Mouse (Mus musculus): ENCODE data around the gene Itga7. TPM values are rescaled to one million over a fixed set of nuclear protein-coding genes. Genes with fewer than 3 reads are reported as not detected.
A peak's percentile ranks its signal among the peaks of the same experiment; 100 is the strongest.

Gene Itga7
- polyA plus RNA-seq (2014; fragmentation: Nextera tagmentation; extraction: Ambion mirVana), result 3.3 and 10.3 TPM in 2 replicates

GRCm38 (mm10) chr10:128933574-128933973 is at the start of gene Itga7:
Itga7 (plus strand) TSS chr10:128933818.
- Histone ChIP-seq H3K4me2 (ENCODE audit: low read depth, low read length) (peak within 1 kb of the TSS; percentile 68), H3K9ac (replicated peaks; ENCODE audit: low read depth, low read length) (peak within 1 kb of the TSS; percentile 46), H3K27ac (ENCODE audit: low read depth, low read length) (no peak within 1 kb of the TSS), H3K4me3 (ENCODE audit: low read depth, low read length) (peak within 1 kb of the TSS; percentile 37), H3K9me3 (ENCODE audit: control insufficient read depth, low read length) (no peaks in the 10 kb centered on the region), H3K4me1 (ENCODE audit: control insufficient read depth, insufficient read depth, low read length) (no peaks in the 10 kb centered on the region), H3K27me3 (ENCODE audit: control insufficient read depth, insufficient read depth, low read length) (peaks cover 21% of the 10 kb centered on the region), H3K36me3 (ENCODE audit: control insufficient read depth, insufficient read depth, low read length) (no peaks in the 10 kb centered on the region)
- under 1% methylated on average over 24 of the region's 26 CpGs for WGBS
- ATAC-seq (ENCODE audit: low read depth), result peak; percentile 79; the same call in 1 of the 2 replicates

GRCm38 (mm10) chr10:128888941-128889827 is 44.4 kb upstream of the Itga7 start:
- peak overlapping the region; percentile 49 for H3K9ac ChIP-seq (replicated peaks; ENCODE audit: low read depth, low read length)
- H3K4me1 ChIP-seq (ENCODE audit: control insufficient read depth, insufficient read depth, low read length), result peaks cover 17% of the 10 kb centered on the region
- peaks cover 20% of the 10 kb centered on the region; the same call in 1 of the 2 replicates for H3K36me3 ChIP-seq (ENCODE audit: control insufficient read depth, insufficient read depth, low read length)
- H3K27me3 ChIP-seq (ENCODE audit: control insufficient read depth, insufficient read depth, low read length), result no peaks in the 10 kb centered on the region
- peak; percentile 44 for ATAC-seq (ENCODE audit: low read depth)
- peak overlapping the region; percentile 90 for H3K27ac ChIP-seq (ENCODE audit: low read depth, low read length)
- H3K4me3 ChIP-seq (ENCODE audit: low read depth, low read length), result peak overlapping the region; percentile 81
- peak overlapping the region; percentile 71 for H3K4me2 ChIP-seq (ENCODE audit: low read depth, low read length)
- 1% methylated on average over 5 of the region's 7 CpGs for WGBS
- H3K9me3 ChIP-seq (ENCODE audit: control insufficient read depth, low read length), result no peaks in the 10 kb centered on the region

- H3K9ac ChIP-seq (replicated peaks; ENCODE audit: low read depth, low read length), result peak overlapping the region; percentile 80; the same call in 1 of the 2 replicates
- peak overlapping the region; percentile 90 for H3K27ac ChIP-seq (ENCODE audit: low read depth, low read length)
- H3K9me3 ChIP-seq (ENCODE audit: control insufficient read depth, low read length), result no peaks in the 10 kb centered on the region
- peak overlapping the region; percentile 71 for H3K4me2 ChIP-seq (ENCODE audit: low read depth, low read length)
- peaks cover 17% of the 10 kb centered on the region; the same call in 1 of the 2 replicates for H3K36me3 ChIP-seq (ENCODE audit: control insufficient read depth, insufficient read depth, low read length)
- H3K4me3 ChIP-seq (ENCODE audit: low read depth, low read length), result peak overlapping the region; percentile 81
- 0% methylated on average over 1 of the region's 2 CpGs for WGBS
- H3K4me1 ChIP-seq (ENCODE audit: control insufficient read depth, insufficient read depth, low read length), result peaks cover 17% of the 10 kb centered on the region
- no peaks in the 10 kb centered on the region for H3K27me3 ChIP-seq (ENCODE audit: control insufficient read depth, insufficient read depth, low read length)
- ATAC-seq (ENCODE audit: low read depth), result no peak
Measured at GRCm38 (mm10) chr10:128889846-128890245, 43.8 kb upstream of the Itga7 start.

- ATAC-seq (ENCODE audit: low read depth), result no peak
- Histone ChIP-seq H3K4me3 (ENCODE audit: low read depth, low read length) (peak overlapping the region; percentile 81), H3K36me3 (ENCODE audit: control insufficient read depth, insufficient read depth, low read length) (peaks cover 11% of the 10 kb centered on the region; the same call in 1 of the 2 replicates), H3K27me3 (ENCODE audit: control insufficient read depth, insufficient read depth, low read length) (no peaks in the 10 kb centered on the region), H3K9me3 (ENCODE audit: control insufficient read depth, low read length) (no peaks in the 10 kb centered on the region), H3K4me2 (ENCODE audit: low read depth, low read length) (peak overlapping the region; percentile 71), H3K4me1 (ENCODE audit: control insufficient read depth, insufficient read depth, low read length) (peaks cover 17% of the 10 kb centered on the region), H3K9ac (replicated peaks; ENCODE audit: low read depth, low read length) (peak overlapping the region; percentile 80), H3K27ac (ENCODE audit: low read depth, low read length) (peak overlapping the region; percentile 90)
- WGBS, result under 1% methylated on average over 40 of the region's 40 CpGs
Measured at GRCm38 (mm10) chr10:128890383-128891295, 43.0 kb upstream of the Itga7 start.

GRCm38 (mm10) chr10:128891296-128892094 is 42.1 kb upstream of the Itga7 start, which contains the start of gene Gdf11:
Gdf11 (minus strand) TSS chr10:128891718.
- H3K4me3 ChIP-seq (ENCODE audit: low read depth, low read length), result peak within 1 kb of the TSS; percentile 81
- peaks cover 20% of the 10 kb centered on the region for H3K4me1 ChIP-seq (ENCODE audit: control insufficient read depth, insufficient read depth, low read length)
- ATAC-seq (ENCODE audit: low read depth), result peak; percentile 88
- under 1% methylated on average over 54 of the region's 89 CpGs for WGBS
- H3K36me3 ChIP-seq (ENCODE audit: control insufficient read depth, insufficient read depth, low read length), result peaks cover 4% of the 10 kb centered on the region; the same call in 1 of the 2 replicates
- peak within 1 kb of the TSS; percentile 90 for H3K27ac ChIP-seq (ENCODE audit: low read depth, low read length)
- H3K9ac ChIP-seq (replicated peaks; ENCODE audit: low read depth, low read length), result peak within 1 kb of the TSS; percentile 80
- H3K4me2 ChIP-seq (ENCODE audit: low read depth, low read length), result peak within 1 kb of the TSS; percentile 71
- H3K9me3 ChIP-seq (ENCODE audit: control insufficient read depth, low read length), result no peaks in the 10 kb centered on the region
- H3K27me3 ChIP-seq (ENCODE audit: control insufficient read depth, insufficient read depth, low read length), result no peaks in the 10 kb centered on the region

- Histone ChIP-seq H3K9ac (replicated peaks; ENCODE audit: low read depth, low read length) (peak overlapping the region; percentile 80), H3K9me3 (ENCODE audit: control insufficient read depth, low read length) (no peaks in the 10 kb centered on the region), H3K4me2 (ENCODE audit: low read depth, low read length) (peak overlapping the region; percentile 71), H3K36me3 (ENCODE audit: control insufficient read depth, insufficient read depth, low read length) (peaks cover 4% of the 10 kb centered on the region; the same call in 1 of the 2 replicates), H3K4me1 (ENCODE audit: control insufficient read depth, insufficient read depth, low read length) (peaks cover 23% of the 10 kb centered on the region), H3K27me3 (ENCODE audit: control insufficient read depth, insufficient read depth, low read length) (0 out of 2 replicates have a peak, but pooled peaks cover 2% of the 10 kb centered on the region), H3K27ac (ENCODE audit: low read depth, low read length) (peak overlapping the region; percentile 90), H3K4me3 (ENCODE audit: low read depth, low read length) (peak overlapping the region; percentile 81)
- peak; percentile 16 for ATAC-seq (ENCODE audit: low read depth)
- 1% methylated on average over 9 of the region's 9 CpGs for WGBS
Measured at GRCm38 (mm10) chr10:128892246-128892645, 41.4 kb upstream of the Itga7 start.

- ATAC-seq (ENCODE audit: low read depth), result no peak; the same call in 1 of the 2 replicates
- no peaks in the 10 kb centered on the region for H3K9me3 ChIP-seq (ENCODE audit: control insufficient read depth, low read length)
- 0 out of 2 replicates have a peak, but pooled peaks cover 2% of the 10 kb centered on the region for H3K27me3 ChIP-seq (ENCODE audit: control insufficient read depth, insufficient read depth, low read length)
- no peak overlapping the region for H3K9ac ChIP-seq (replicated peaks; ENCODE audit: low read depth, low read length)
- H3K4me3 ChIP-seq (ENCODE audit: low read depth, low read length), result peak overlapping the region; percentile 4; the same call in 1 of the 2 replicates
- H3K4me1 ChIP-seq (ENCODE audit: control insufficient read depth, insufficient read depth, low read length), result peaks cover 12% of the 10 kb centered on the region; the same call in 1 of the 2 replicates
- H3K4me2 ChIP-seq (ENCODE audit: low read depth, low read length), result peak overlapping the region; percentile 30
- under 1% methylated on average over 9 of the region's 9 CpGs for WGBS
- H3K36me3 ChIP-seq (ENCODE audit: control insufficient read depth, insufficient read depth, low read length), result no peaks in the 10 kb centered on the region
- no peak overlapping the region for H3K27ac ChIP-seq (ENCODE audit: low read depth, low read length)
Measured at GRCm38 (mm10) chr10:128895437-128895836, 38.2 kb upstream of the Itga7 start.

Measured in neural tube, embryonic 14.5 days (tissue).